ENCODE assay signal across 8 mouse cellular contexts in the genomic region with DNA sequence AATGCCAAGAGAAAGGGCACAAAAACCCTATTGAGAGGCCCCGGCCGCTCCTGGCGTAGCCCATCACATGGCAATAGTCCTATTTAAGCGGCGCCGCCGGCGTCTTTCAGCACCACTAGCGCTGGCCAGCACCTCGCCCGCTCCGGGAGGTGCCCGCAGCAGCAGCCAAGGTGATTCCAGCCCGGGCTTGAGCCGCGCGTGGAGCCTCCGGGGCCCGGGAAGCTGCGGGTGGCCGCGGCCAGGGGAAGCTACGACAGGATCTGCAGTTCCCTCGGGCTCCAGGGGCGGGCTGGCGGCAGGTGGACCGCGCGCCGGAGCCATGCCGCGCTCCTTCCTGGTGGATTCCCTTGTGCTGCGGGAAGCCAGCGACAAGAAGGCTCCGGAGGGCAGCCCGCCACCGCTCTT. TPM values are rescaled to one million over a fixed set of nuclear protein-coding genes. Genes with fewer than 3 reads are reported as not detected.
A peak's percentile ranks its signal among the peaks of the same experiment; 100 is the strongest.
DNase-seq lines count a peak whose midpoint lies in the region; ATAC-seq and TF ChIP-seq lines count a peak whose summit lies in the region.

A gene (plus strand): TSS at position 126 of the 405 bp plus-strand sequence.

- H3K27me3 ChIP-seq in thymus, adult 2 months (ENCODE audit: control insufficient read depth, insufficient read depth, low read length), result peaks cover 29% of the 10 kb centered on the region
- peaks cover 12% of the 10 kb centered on the region for H3K27me3 ChIP-seq in kidney, adult 2 months (replicated peaks; ENCODE audit: control insufficient read depth, insufficient read depth, low read length)
- peaks cover 45% of the 10 kb centered on the region for H3K27me3 ChIP-seq in liver, adult 2 months (ENCODE audit: control insufficient read depth, insufficient read depth, low read length)
- peaks cover 89% of the 10 kb centered on the region for H3K27me3 ChIP-seq in midbrain, embryonic 15.5 days (replicated peaks)
- peaks cover 62% of the 10 kb centered on the region for H3K27me3 ChIP-seq in stomach, postnatal 0 days (ENCODE audit: control insufficient read depth, insufficient read depth, low read length)

- peak within 1 kb of the TSS; percentile 51 for H3K4me2 ChIP-seq in midbrain, embryonic 15.5 days
- H3K4me2 ChIP-seq in stomach, postnatal 0 days (replicated peaks; ENCODE audit: low read depth), result peak within 1 kb of the TSS; percentile 45

- peak; percentile 53 for DNase-seq in thymus, postnatal 4 days
- DNase-seq in thymus, adult 2 months, result no peak
- DNase-seq in heart, adult 9 months (ENCODE audit: low spot score in 2 of 2), result peak; percentile 2 to 37
- DNase-seq in kidney, adult 2 months, result peak; percentile 69
- DNase-seq in liver, adult 2 months (ENCODE audit: extremely low read depth, low read depth, low spot score), result no peak
- peak; percentile 85 for DNase-seq in stomach, postnatal 0 days (ENCODE audit: low spot score)

- peak; percentile 87 for ATAC-seq in common myeloid progenitor, adult 5-6 weeks (replicated peaks; ENCODE audit: low read depth, poor library complexity, severe bottlenecking)
- ATAC-seq in midbrain, embryonic 15.5 days (replicated peaks), result peak; percentile 57
- peak; percentile 88 for ATAC-seq in stomach, postnatal 0 days (ENCODE audit: low FRiP score, low TSS enrichment)

- no peak for TF ChIP-seq POLR2A in thymus, adult 2 months (IDR thresholded peaks at IDR 0.05; ENCODE audit: control insufficient read depth, extremely low read depth, insufficient read depth, low read length, poor library complexity)
- no peak for TF ChIP-seq POLR2A in kidney, adult 2 months (IDR thresholded peaks at IDR 0.05; ENCODE audit: low read depth, low read length)
- TF ChIP-seq POLR2A in liver, adult 2 months (IDR thresholded peaks at IDR 0.05; ENCODE audit: extremely low read depth, insufficient read depth, low read length), result no peak

- no peaks in the 10 kb centered on the region for H3K36me3 ChIP-seq in thymus, adult 2 months (ENCODE audit: control insufficient read depth, insufficient read depth, low read length)
- no peaks in the 10 kb centered on the region for H3K36me3 ChIP-seq in kidney, adult 2 months (ENCODE audit: control insufficient read depth, insufficient read depth, low read length)
- no peaks in the 10 kb centered on the region for H3K36me3 ChIP-seq in liver, adult 2 months (ENCODE audit: control insufficient read depth, insufficient read depth, low read length)
- H3K36me3 ChIP-seq in midbrain, embryonic 15.5 days (replicated peaks), result no peaks in the 10 kb centered on the region
- H3K36me3 ChIP-seq in stomach, postnatal 0 days (ENCODE audit: control insufficient read depth, insufficient read depth, low read length), result no peaks in the 10 kb centered on the region

- 1% methylated on average over 36 of the region's 37 CpGs for WGBS in thymus, adult 2 months
- WGBS in kidney, adult 2 months, result under 1% methylated on average over 37 of the region's 37 CpGs
- 1% methylated on average over 37 of the region's 37 CpGs for WGBS in liver, adult 2 months
- 0% methylated on average over 37 of the region's 37 CpGs for WGBS in midbrain, embryonic 15.5 days
- under 1% methylated on average over 32 of the region's 37 CpGs for WGBS in stomach, postnatal 0 days

- no peak within 1 kb of the TSS for H3K4me3 ChIP-seq in thymus, adult 2 months (ENCODE audit: control insufficient read depth, insufficient read depth, low read length)
- peak within 1 kb of the TSS; percentile 41; the same call in 1 of the 2 replicates for H3K4me3 ChIP-seq in kidney, adult 2 months (ENCODE audit: insufficient read depth, low read depth, low read length)
- H3K4me3 ChIP-seq in liver, adult 2 months (ENCODE audit: insufficient read depth, low read depth, low read length), result peak within 1 kb of the TSS; percentile 32; the same call in 1 of the 2 replicates
- peak within 1 kb of the TSS; percentile 37 for H3K4me3 ChIP-seq in midbrain, embryonic 15.5 days
- H3K4me3 ChIP-seq in stomach, postnatal 0 days (ENCODE audit: low read depth, low read length), result peak within 1 kb of the TSS; percentile 33

- no peak within 1 kb of the TSS for H3K9ac ChIP-seq in liver, adult 2 months (ENCODE audit: low read depth, low read length)
- H3K9ac ChIP-seq in midbrain, embryonic 15.5 days, result peak within 1 kb of the TSS; percentile 2; the same call in 1 of the 2 replicates
- no peak within 1 kb of the TSS for H3K9ac ChIP-seq in stomach, postnatal 0 days (ENCODE audit: low read length)

- no peaks in the 10 kb centered on the region for H3K4me1 ChIP-seq in thymus, adult 2 months (replicated peaks; ENCODE audit: control insufficient read depth, insufficient read depth, low read length)
- H3K4me1 ChIP-seq in kidney, adult 2 months (ENCODE audit: control insufficient read depth, insufficient read depth, low read length), result peaks cover 5% of the 10 kb centered on the region; the same call in 1 of the 2 replicates
- peaks cover 11% of the 10 kb centered on the region for H3K4me1 ChIP-seq in liver, adult 2 months (ENCODE audit: control insufficient read depth, insufficient read depth, low read length)
- peaks cover 46% of the 10 kb centered on the region for H3K4me1 ChIP-seq in midbrain, embryonic 15.5 days
- peaks cover 2% of the 10 kb centered on the region; the same call in 1 of the 2 replicates for H3K4me1 ChIP-seq in stomach, postnatal 0 days (replicated peaks; ENCODE audit: control insufficient read depth, insufficient read depth)

- TF ChIP-seq EP300 in stomach, postnatal 0 days (optimal IDR thresholded peaks at IDR 0.05), result no peak

- H3K9me3 ChIP-seq in midbrain, embryonic 15.5 days, result no peaks in the 10 kb centered on the region
- H3K9me3 ChIP-seq in stomach, postnatal 0 days (ENCODE audit: control insufficient read depth, low read length), result no peaks in the 10 kb centered on the region

- no peak for TF ChIP-seq CTCF in thymus, adult 2 months (IDR thresholded peaks at IDR 0.05; ENCODE audit: borderline replicate concordance, control insufficient read depth, extremely low read depth, insufficient read depth, low read length, poor library complexity)
- TF ChIP-seq CTCF in kidney, adult 2 months (conservative IDR thresholded peaks at IDR 0.05; ENCODE audit: insufficient read depth, insufficient read length, low read depth, low read length), result no peak
- no peak for TF ChIP-seq CTCF in liver, adult 2 months (IDR thresholded peaks at IDR 0.05; ENCODE audit: low read depth, low read length)
- no peak for TF ChIP-seq CTCF in stomach, postnatal 0 days (IDR thresholded peaks at IDR 0.05; ENCODE audit: low read depth)

- no peak within 1 kb of the TSS for H3K27ac ChIP-seq in thymus, adult 2 months (ENCODE audit: control insufficient read depth, insufficient read depth, low read length)
- H3K27ac ChIP-seq in kidney, adult 2 months (ENCODE audit: insufficient read depth, low read depth, low read length), result no peak within 1 kb of the TSS
- no peak within 1 kb of the TSS for H3K27ac ChIP-seq in liver, adult 2 months (replicated peaks; ENCODE audit: insufficient read depth, low read depth, low read length)
- H3K27ac ChIP-seq in midbrain, embryonic 15.5 days, result no peak within 1 kb of the TSS
- no peak within 1 kb of the TSS for H3K27ac ChIP-seq in stomach, postnatal 0 days (replicated peaks)

- no peaks in the 10 kb centered on the region for H3K79me2 ChIP-seq in liver, adult 2 months (ENCODE audit: control insufficient read depth, insufficient read depth, low read length)

RNA-seq across cellular contexts. Expression of the gene that starts here (rescaled TPM):
- not detected in 2 replicates for polyA plus RNA-seq in thymus, adult 2 months (2012; rRNA removed)
- total RNA-seq in common myeloid progenitor, adult 5-6 weeks (2017), result not detected in 2 replicates
- polyA plus RNA-seq in kidney, adult 2 months (2012; rRNA removed), result not detected in 2 replicates
- not detected in 2 replicates for total RNA-seq in liver, adult 2 months (2014; rRNA removed)
- not detected in 2 replicates for polyA plus RNA-seq in liver, adult 2 months (2012; rRNA removed)
- 5.5 and 6.7 TPM in 2 replicates for polyA plus RNA-seq in midbrain, embryonic 15.5 days (2015; fragmentation: Nextera tagmentation; extraction: Ambion mirVana)
- not detected in 2 replicates for polyA plus RNA-seq in stomach, postnatal 0 days (2015; fragmentation: Nextera tagmentation; extraction: Ambion mirVana)

Comparison
In these comparisons a context has a peak if more than half of its experiments do, and no peak if none do; other contexts are left out.
1. DNase-seq: peak in thymus, postnatal 4 days (single experiment) and heart, adult 9 months (2 of 2); none in thymus, adult 2 months (single experiment) and liver, adult 2 months (single experiment).
2. Peak in ATAC-seq in common myeloid progenitor, adult 5-6 weeks; RNA of the gene not detected or under 1 TPM.
3. Peak in DNase-seq and H3K4me3 ChIP-seq in kidney, adult 2 months; RNA of the gene not detected or under 1 TPM.
4. Peak in DNase-seq, ATAC-seq, H3K4me3 ChIP-seq and H3K4me2 ChIP-seq in stomach, postnatal 0 days; RNA of the gene not detected or under 1 TPM.
5. Peak in every context shown above with its lines, with median percentiles within 50 percentile points of each other: ATAC-seq.